Mouse (Mus musculus) CH12.LX (cell line): Measurements from ENCODE around the gene Apon.

Experiments used
- BHLHE40 ChIP-seq: IDR thresholded peaks from 2 replicates; pipeline ENCODE4 v1.6.1; 2011; ENCODE audit warnings: mild to moderate bottlenecking, low read depth, low read length, improper control_type of control experiment
- CHD1 ChIP-seq: IDR thresholded peaks from 2 replicates; pipeline ENCODE4 v1.6.1; 2012; ENCODE audit warnings: low read depth, low read length, improper control_type of control experiment, inconsistent platforms
- CTCF ChIP-seq, 2 experiments: IDR thresholded peaks in 1 of 2; conservative IDR thresholded peaks in 1 of 2; 2 replicates each; pipeline ENCODE4 v1.5.1; 2011 to 2012; ENCODE audit warnings: low read depth in 2 of 2, low read length in 2 of 2, improper control_type of control experiment in 1 of 2, inconsistent platforms in 1 of 2, mild to moderate bottlenecking in 1 of 2, moderate library complexity in 1 of 2
- EP300 ChIP-seq: IDR thresholded peaks from 2 replicates; pipeline ENCODE4 v1.6.1; 2011; ENCODE audit warnings: low read length, improper control_type of control experiment
- MAX ChIP-seq: IDR thresholded peaks from 2 replicates; pipeline ENCODE4 v1.6.1; 2011; ENCODE audit warnings: low read length, improper control_type of control experiment
- MXI1 ChIP-seq: IDR thresholded peaks from 2 replicates; pipeline ENCODE4 v1.6.1; 2011; ENCODE audit warnings: mild to moderate bottlenecking, low read depth, low read length, improper control_type of control experiment
- NRF1 ChIP-seq: IDR thresholded peaks from 2 replicates; pipeline ENCODE4 v1.6.1; 2014; ENCODE audit warnings: low read depth, mild to moderate bottlenecking, inconsistent platforms, low read length, improper control_type of control experiment, moderate library complexity
- POLR2A ChIP-seq: IDR thresholded peaks from 2 replicates; pipeline ENCODE4 v1.6.1; 2011; ENCODE audit warnings: low read depth, mild to moderate bottlenecking, improper control_type of control experiment, low read length

DNA sequence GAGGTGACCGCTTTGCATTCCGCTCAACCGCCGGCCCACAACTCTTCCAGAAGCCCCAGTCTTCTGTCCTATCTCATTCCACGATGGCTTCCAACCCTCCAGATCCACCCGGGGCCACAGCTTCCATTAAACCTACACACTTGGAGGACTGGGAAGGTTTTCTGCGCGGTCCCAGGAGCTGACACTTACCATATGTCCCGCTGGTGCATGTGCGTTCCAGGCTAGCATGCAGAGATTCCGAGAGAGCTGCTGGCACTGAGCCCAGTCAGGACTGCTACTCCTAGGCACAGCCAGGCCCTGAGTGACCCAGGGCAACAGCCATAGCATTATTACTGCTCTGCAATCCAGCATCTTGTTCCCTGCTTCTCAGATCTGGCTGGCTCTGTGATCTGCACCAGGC is 43.7 kb downstream of the Apon start:
- TF ChIP-seq POLR2A = no peak
- TF ChIP-seq CTCF (conservative IDR thresholded peaks at IDR 0.05 in 1 of 2, IDR thresholded peaks at IDR 0.05 in 1 of 2; ENCODE audit: low read depth in 2 of 2, low read length in 2 of 2) = no peak
- TF ChIP-seq MXI1 = no peak; the same call in 1 of the 2 replicates
- no peak for TF ChIP-seq CHD1
- TF ChIP-seq BHLHE40 = no peak
- TF ChIP-seq EP300 = no peak
- TF ChIP-seq MAX = no peak
- no peak for TF ChIP-seq NRF1
